ENCODE assay signal across 8 mouse cellular contexts in genomic region chr4:106650833-106651527, GRCm38 (mm10). TPM values are rescaled to one million over a fixed set of nuclear protein-coding genes. Genes with fewer than 3 reads are reported as not detected.
DNase-seq lines count a peak whose midpoint lies in the region; ATAC-seq lines count a peak whose summit lies in the region.

Pars2 (plus strand) TSS chr4:106651069.

- peak within 1 kb of the TSS; percentile 82 for H3K9ac ChIP-seq in intestine, embryonic 14.5 days (ENCODE audit: low read length)

- H3K4me1 ChIP-seq in intestine, embryonic 14.5 days (replicated peaks; ENCODE audit: control insufficient read depth, insufficient read depth, low read length): peaks cover 6% of the 10 kb centered on the region

- peak; percentile 92 to 94 for DNase-seq in adrenal gland, adult 18-20 months (ENCODE audit: low spot score in 2 of 2)
- DNase-seq in embryo, embryonic 11 days: peak; percentile 98
- peak; percentile 96 for DNase-seq in gastrocnemius, postnatal 25 days
- peak; percentile 95 for DNase-seq in intestine, embryonic 14.5 days (ENCODE audit: low spot score)
- DNase-seq in left cerebral cortex, postnatal 14 days (ENCODE audit: low spot score in 2 of 2): peak; percentile 98
- peak; percentile 98 for DNase-seq in mesoderm, embryonic 11.5 days (ENCODE audit: low read depth, low spot score)
- DNase-seq in right cerebral cortex, postnatal 36 days (ENCODE audit: low spot score in 2 of 2): peak; percentile 96 to 97
- peak; percentile 98 for DNase-seq in yolk sac, embryonic 10.5 days (ENCODE audit: low spot score)

- 0 out of 2 replicates have a peak, but pooled peaks cover 4% of the 10 kb centered on the region for H3K27me3 ChIP-seq in intestine, embryonic 14.5 days (replicated peaks; ENCODE audit: control insufficient read depth, insufficient read depth, low read length)

- intact Hi-C loops in left cerebral cortex, postnatal 14 days (cut with DNase I): no loop called here

- WGBS in intestine, embryonic 14.5 days: 3% methylated on average over 40 of the region's 40 CpGs

- peak within 1 kb of the TSS; percentile 45; the same call in 1 of the 2 replicates for H3K27ac ChIP-seq in intestine, embryonic 14.5 days (ENCODE audit: low read depth)

- peaks cover 25% of the 10 kb centered on the region for H3K36me3 ChIP-seq in intestine, embryonic 14.5 days (ENCODE audit: control insufficient read depth, insufficient read depth, low read length)

- peak within 1 kb of the TSS; percentile 83 for H3K4me2 ChIP-seq in intestine, embryonic 14.5 days (ENCODE audit: low read length)

- H3K4me3 ChIP-seq in intestine, embryonic 14.5 days (ENCODE audit: low read depth, low read length): peak within 1 kb of the TSS; percentile 68

- ATAC-seq in intestine, embryonic 14.5 days (replicated peaks; ENCODE audit: low FRiP score, low TSS enrichment, low read depth): peak; percentile 95

- no peaks in the 10 kb centered on the region for H3K9me3 ChIP-seq in intestine, embryonic 14.5 days (ENCODE audit: control insufficient read depth, low read length)

RNA-seq across cellular contexts. Expression of gene Pars2, which starts in this region (rescaled TPM):
- 1 to 10 TPM; 3.2 to 4.9 TPM for total RNA-seq in adrenal gland, adult 18-20 months (2021)
- 1 to 10 TPM; 1.7 to 1.8 TPM for total RNA-seq in gastrocnemius, postnatal 25 days (2021)
- polyA plus RNA-seq in intestine, embryonic 14.5 days (2014; fragmentation: Nextera tagmentation; extraction: Ambion mirVana): 17.2 and 17.9 TPM in 2 replicates
- 1 to 10 TPM; 6.3 to 6.5 TPM for total RNA-seq in left cerebral cortex, postnatal 14 days (2021)

Comparison
In these comparisons a context has a peak if more than half of its experiments do, and no peak if none do; other contexts are left out.
1. Peak in every context shown above with its lines: DNase-seq, ATAC-seq, H3K4me3 ChIP-seq and H3K27ac ChIP-seq.